Mouse (Mus musculus): ENCODE results near the gene Scarf1.

Gene Scarf1

GRCm38 (mm10) chr11:75563851-75564548 lies 50.7 kb downstream of the Scarf1 start:
- DNase-seq (ENCODE audit: low spot score): no peak

GRCm38 (mm10) chr11:75565849-75566248 lies 52.5 kb downstream of the Scarf1 start:
- DNase-seq (ENCODE audit: low spot score): no peak

- no peak for DNase-seq (ENCODE audit: low spot score)
Measured at GRCm38 (mm10) chr11:75566276-75567196, 53.2 kb downstream of the Scarf1 start.

DNA sequence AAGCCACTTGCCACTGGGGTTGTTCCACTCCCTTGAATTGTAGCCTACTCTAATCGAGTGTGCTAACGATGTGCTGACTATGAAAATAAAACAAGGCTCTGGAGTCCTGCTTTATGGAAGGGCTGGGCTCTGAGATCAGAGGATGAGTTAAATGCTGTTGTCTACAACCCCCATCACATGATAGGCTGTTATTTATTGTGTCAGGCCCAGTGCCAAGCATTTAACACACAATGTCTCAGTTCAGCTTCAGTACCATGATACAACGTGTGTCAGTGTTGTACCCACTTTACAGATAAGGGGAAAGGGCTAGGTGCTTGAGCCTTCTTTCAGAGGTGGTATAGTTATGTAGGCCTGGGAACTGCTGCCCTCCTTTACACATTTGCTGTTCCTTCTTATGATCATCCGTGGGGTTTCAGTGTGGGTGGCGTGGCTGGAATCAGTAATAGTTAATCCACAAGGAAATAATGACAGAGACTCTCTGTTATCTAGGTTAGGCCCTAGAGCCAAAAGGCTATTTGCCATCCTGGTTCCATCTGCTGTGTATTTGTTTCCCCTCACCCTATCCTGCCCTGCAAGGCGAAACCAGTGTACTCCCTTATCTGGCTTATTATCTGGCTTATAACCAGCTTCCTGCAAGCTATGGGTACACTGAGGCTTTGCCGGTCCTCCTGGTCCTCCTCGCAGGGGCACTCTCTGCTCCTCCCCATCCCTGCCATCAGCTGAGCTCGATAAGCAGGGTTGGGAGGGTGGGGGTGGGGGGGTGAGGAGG lies 54.2 kb downstream of the Scarf1 start:
- no peak for DNase-seq (ENCODE audit: low spot score)

DNA sequence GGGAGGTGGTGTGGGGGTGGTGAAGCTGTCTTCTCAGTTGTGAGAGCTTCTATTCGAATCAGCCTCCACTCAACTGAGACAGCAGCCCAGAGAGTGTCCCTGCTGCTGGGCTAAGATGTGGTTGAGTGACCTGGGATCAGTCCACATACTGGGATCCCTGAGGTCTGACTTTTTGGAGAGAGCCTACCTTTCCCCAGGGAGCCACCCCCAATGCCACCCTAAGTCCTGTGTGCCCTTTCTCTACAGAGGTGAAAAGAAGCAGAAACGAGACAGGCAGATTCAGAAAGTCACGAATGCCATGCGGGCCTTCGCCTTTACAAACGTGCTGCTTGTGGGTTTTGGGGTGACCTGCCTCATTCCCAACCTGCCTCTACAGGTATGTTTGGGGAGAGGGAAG lies 54.8 kb downstream of the Scarf1 start:
- no peak for DNase-seq (ENCODE audit: low spot score)

DNA sequence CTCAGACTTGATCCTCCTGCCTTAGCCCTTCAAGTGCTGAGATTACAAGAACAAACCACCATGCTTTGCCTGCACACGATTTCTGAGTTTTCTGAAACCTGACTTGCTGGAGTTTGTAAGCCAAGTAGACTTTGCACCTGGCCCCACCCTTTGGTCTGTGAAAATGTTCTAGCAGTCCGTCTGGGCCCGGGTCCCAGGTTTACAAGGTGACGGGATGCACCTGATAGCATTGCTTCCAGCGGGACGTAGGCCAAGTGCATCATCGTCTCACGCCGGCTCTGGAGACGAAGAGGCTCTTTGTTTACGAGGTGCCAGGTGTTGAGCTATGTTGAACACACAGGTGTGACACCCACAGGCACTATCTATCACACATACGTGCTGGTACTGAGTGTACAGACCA lies 55.6 kb downstream of the Scarf1 start:
- no peak for DNase-seq (ENCODE audit: low spot score)

GRCm38 (mm10) chr11:75570375-75571125 lies 57.2 kb downstream of the Scarf1 start:
- DNase-seq (ENCODE audit: low spot score): no peak

DNA sequence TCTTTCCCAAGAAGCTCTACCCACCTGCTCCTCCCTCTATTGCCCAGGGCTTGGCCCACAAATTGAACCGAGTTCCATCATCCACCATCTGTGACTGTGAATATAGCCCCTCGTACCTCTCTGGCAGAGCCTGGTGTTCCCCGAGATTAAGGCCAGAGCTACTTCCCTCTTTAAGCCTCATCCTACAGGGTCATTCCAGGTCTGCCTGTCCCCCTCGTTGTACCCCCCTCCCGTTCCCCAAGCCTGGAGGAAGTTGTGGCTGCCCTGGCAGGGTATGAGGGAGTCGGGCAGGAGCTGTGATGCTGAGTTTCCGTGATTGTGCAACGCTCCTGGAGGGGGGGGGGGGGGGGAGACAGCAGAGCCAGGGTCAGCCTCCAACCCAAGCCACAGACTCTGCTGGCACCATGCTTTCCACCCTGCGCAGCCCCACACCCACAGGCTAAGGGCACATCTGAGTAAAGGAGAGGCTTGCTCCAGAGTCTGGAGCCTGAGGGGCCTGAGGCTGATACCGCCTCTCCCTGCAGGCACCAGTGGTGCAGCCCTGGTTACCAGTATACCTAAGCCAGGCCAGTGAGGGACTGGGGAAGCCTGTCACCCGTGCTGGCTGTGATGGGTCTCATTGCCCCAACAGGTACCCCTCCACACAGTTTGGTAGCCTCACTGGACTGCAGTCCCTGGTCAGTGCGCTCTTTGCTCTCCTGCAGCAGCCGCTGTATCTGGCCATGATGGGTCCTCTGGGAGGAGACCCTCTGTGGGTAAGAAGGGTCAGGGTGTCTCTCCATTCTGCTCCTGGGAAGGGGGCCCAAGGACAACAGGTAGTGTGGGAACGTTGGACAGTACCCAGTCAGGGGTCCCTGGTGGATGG lies 58.0 kb downstream of the Scarf1 start:
- DNase-seq (ENCODE audit: low spot score): no peak

GRCm38 (mm10) chr11:75572301-75572791 lies 59.0 kb downstream of the Scarf1 start:
- peak; percentile 50 for DNase-seq (ENCODE audit: low spot score)

DNA sequence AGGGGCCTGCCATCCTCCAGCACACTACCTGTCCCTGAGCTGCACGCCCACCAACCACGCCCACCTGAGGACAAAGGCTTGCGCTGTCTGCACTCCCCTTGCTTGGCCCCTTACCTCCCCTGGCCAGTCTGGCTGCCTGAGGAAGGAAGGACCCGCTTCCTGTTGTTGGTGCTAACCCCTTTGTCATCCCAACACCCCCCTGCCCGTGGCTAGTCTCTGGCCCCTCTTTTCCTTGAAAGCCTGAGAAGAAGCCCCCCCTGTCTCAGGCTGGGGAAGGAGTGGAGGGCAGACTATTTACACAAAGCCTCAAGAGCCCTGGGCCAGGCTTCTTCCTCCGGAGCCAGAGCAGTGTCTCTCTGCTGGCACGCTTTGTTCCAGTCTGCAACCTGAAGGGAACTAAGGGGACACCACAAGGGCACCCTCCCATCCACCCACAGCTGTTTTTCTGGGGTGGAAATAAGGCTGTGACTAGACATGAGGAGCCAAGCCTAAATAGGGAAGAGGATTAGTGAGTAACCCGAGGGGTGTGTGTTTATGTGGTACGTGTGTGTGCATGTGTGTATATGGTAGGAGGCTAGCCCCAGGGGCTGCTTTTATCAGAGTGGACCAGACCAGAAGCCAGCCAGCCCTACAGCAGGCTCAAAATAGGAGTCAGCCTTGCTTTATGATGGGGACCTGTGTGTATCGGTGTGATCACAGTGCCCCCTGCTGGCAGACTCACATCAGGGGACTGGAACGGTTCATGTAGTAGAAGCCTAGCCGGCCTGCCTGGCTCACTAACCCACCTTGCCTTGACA lies 59.7 kb downstream of the Scarf1 start:
- peak; percentile 97 for DNase-seq (ENCODE audit: low spot score)

- no peak for DNase-seq (ENCODE audit: low spot score)
Measured at GRCm38 (mm10) chr11:75574378-75575123, 61.2 kb downstream of the Scarf1 start.

GRCm38 (mm10) chr11:75575560-75576123 lies 62.3 kb downstream of the Scarf1 start:
- DNase-seq (ENCODE audit: low spot score): no peak

Measured in retina, embryonic 14.5 days (tissue).